Mouse (Mus musculus) mouse embryonic stem cell (cell line): ENCODE data around the gene Zcchc13.
"Not testable (repeated sequence)": the region's sequence is repeated elsewhere in the genome, so short reads cannot be mapped to it uniquely, and the experiment has no call there.

Experiments
- in situ Hi-C, 2 experiments: fragments of 300-500 bp; cut with MboI; formaldehyde crosslinking; loops; 1 replicate in 1 of 2; 3 replicates in 1 of 2; pipeline ENCODE4 v1.14.3; 2019 to 2020; ENCODE audit warnings: low sequenced_read_pairs in 2 of 2, low pct_unique_long_range_greater_than_20kb in 1 of 2, mixed read lengths in 1 of 2; ENCODE audit not compliant: unreplicated experiment in 1 of 2

Gene Zcchc13

GRCm38 (mm10) chrX:103628890-103629289, 1.5 kb upstream of the Zcchc13 start:
- in situ Hi-C loops: loop anchor here in 1 of 2 experiments (10.0 kb wide), 1 partner anchor 144 kb away; no protein-coding TSS in a partner anchor

DNA sequence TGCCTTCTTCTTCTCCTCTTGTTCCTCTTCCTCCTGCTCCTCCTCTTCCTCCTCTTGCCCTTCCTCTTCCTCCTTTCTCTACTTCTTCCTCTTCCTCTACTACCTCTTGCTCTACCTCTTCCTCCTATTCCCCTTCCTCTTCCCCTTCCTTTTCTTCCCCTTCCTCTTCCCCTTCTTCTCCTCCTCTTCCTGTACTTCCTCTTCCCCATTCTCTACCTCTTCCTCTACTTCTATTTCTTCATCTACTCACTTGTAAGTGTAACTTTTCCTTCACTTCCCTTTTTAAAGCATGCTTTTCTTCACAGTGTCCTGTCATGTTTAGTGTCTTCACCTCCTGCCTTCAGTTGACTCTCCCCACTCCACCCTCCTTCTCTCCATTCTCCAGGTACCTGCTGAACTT, 3.5 kb downstream of the Zcchc13 start:
- in situ Hi-C loops: no loop called here

GRCm38 (mm10) chrX:103636021-103636420, 5.6 kb downstream of the Zcchc13 start:
- in situ Hi-C loops: no loop called here

GRCm38 (mm10) chrX:103638566-103638965, 8.2 kb downstream of the Zcchc13 start:
- in situ Hi-C loops: no loop called here

DNA sequence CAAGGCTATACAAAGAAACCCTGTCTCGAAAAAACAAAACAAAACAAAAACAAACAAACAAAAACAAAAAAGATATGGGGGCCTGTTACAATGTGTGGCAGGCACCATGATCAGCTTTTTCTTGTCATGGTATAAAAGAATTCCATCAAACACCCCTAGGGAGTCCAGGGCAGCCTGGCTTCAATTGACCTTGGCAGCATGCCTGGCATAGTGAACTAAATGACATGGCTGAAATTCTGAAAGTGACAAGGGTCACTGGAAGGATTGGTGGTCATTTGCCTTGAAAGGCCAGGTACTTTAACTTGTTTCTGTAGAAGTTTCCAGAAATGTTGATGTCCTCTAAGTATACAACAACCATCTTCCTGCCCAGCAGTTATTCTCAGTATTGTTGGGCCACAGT, 13.9 kb downstream of the Zcchc13 start:
- in situ Hi-C loops: no loop called here

DNA sequence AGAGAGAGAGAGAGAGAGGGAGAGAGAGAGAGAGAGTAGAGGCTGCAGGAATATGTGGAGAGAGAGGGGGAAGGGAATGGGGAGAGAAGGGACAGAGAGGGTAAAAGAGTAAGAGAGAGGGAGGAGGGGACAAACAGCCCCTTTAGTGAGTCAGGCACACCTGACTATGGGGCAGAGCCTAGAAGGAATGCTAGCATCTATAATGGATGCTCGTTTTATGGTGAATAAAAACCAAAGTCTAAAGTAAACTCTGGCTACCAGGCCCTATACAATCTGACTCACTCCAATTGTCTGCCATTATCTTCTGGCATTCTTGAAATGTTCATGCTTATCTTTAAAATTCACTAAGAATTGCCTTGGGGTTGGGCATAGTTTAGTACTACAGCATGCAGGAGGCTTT, 21.7 kb downstream of the Zcchc13 start:
- in situ Hi-C loops: no loop called here

GRCm38 (mm10) chrX:103653021-103653420, 22.6 kb downstream of the Zcchc13 start:
- in situ Hi-C loops: no loop called here

DNA sequence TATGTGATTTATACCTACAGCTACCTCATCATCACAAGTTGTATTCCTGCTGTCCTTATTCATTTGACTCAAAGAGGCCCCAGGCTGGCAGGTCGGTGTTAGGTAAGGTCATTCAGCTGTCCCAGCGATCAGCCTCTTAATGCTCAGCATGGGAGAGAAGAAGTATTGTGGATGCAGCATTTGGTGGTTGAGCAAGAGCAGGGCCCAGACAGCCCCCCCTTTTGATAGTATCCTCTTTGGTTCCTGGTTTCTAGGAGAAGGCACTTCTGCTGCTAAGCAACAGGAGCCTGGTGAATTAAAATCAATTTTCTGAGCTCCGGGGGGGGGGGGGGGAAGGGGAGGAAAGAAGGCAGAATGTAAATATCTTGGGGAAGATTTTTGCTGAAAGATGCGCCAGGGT, 28.6 kb downstream of the Zcchc13 start:
- in situ Hi-C loops: no loop called here

GRCm38 (mm10) chrX:103664445-103664844, 34.1 kb downstream of the Zcchc13 start:
- in situ Hi-C loops: not testable (repeated sequence)

- in situ Hi-C loops: no loop called here
These were observed 39.9 kb downstream of the Zcchc13 start for GRCm38 (mm10) chrX:103670245-103670644.

GRCm38 (mm10) chrX:103673761-103674160, 43.4 kb downstream of the Zcchc13 start:
- in situ Hi-C loops: no loop called here

GRCm38 (mm10) chrX:103674674-103675073, 44.3 kb downstream of the Zcchc13 start:
- in situ Hi-C loops: no loop called here
